Mouse (Mus musculus): Measurements from ENCODE around the gene Prep.
"Not testable (repeated sequence)": the region's sequence is repeated elsewhere in the genome, so short reads cannot be mapped to it uniquely, and the experiment has no call there.

Gene Prep

GRCm38 (mm10) chr10:45165851-45166250 is 98.8 kb downstream of the Prep start:
- in situ Hi-C loops (cut with MboI; ENCODE audit: low sequenced_read_pairs), result no loop called here

- in situ Hi-C loops (cut with MboI; ENCODE audit: low sequenced_read_pairs), result no loop called here
Observed at GRCm38 (mm10) chr10:45173927-45174326, 106.9 kb downstream of the Prep start.

GRCm38 (mm10) chr10:45174345-45174744 is 107.3 kb downstream of the Prep start:
- in situ Hi-C loops (cut with MboI; ENCODE audit: low sequenced_read_pairs), result no loop called here

- in situ Hi-C loops (cut with MboI; ENCODE audit: low sequenced_read_pairs), result not testable (repeated sequence)
Observed at GRCm38 (mm10) chr10:45177798-45178197, 110.8 kb downstream of the Prep start, which contains the start of gene Popdc3. Gene Popdc3, plus strand, starts transcription at chr10:45178098.

GRCm38 (mm10) chr10:45180677-45181326 is 113.8 kb downstream of the Prep start:
- in situ Hi-C loops (cut with MboI; ENCODE audit: low sequenced_read_pairs), result no loop called here

GRCm38 (mm10) chr10:45181344-45181743 is 114.3 kb downstream of the Prep start:
- in situ Hi-C loops (cut with MboI; ENCODE audit: low sequenced_read_pairs), result no loop called here

GRCm38 (mm10) chr10:45185457-45185856 is 118.5 kb downstream of the Prep start:
- in situ Hi-C loops (cut with MboI; ENCODE audit: low sequenced_read_pairs), result no loop called here

GRCm38 (mm10) chr10:45193330-45194310 is 126.6 kb downstream of the Prep start:
- in situ Hi-C loops (cut with MboI; ENCODE audit: low sequenced_read_pairs), result no loop called here

- in situ Hi-C loops (cut with MboI; ENCODE audit: low sequenced_read_pairs), result no loop called here
Observed at GRCm38 (mm10) chr10:45194531-45194930, 127.5 kb downstream of the Prep start.

GRCm38 (mm10) chr10:45204582-45204981 is 137.6 kb downstream of the Prep start:
- in situ Hi-C loops (cut with MboI; ENCODE audit: low sequenced_read_pairs), result no loop called here

GRCm38 (mm10) chr10:45210201-45210600 is 143.2 kb downstream of the Prep start:
- in situ Hi-C loops (cut with MboI; ENCODE audit: low sequenced_read_pairs), result no loop called here

- in situ Hi-C loops (cut with MboI; ENCODE audit: low sequenced_read_pairs), result no loop called here
Observed at GRCm38 (mm10) chr10:45216676-45217075, 149.7 kb downstream of the Prep start.
